Mouse (Mus musculus) T-cell, adult 2 months (primary cell): Measurements from ENCODE around the gene Ccl6.
"Not testable (repeated sequence)": the region's sequence is repeated elsewhere in the genome, so short reads cannot be mapped to it uniquely, and the experiment has no call there.

Experiments used
- DNase-seq: peaks from one replicate; pipeline ENCODE4 v3.0.0; 2022; ENCODE audit warnings: low spot score

Gene Ccl6

GRCm38 (mm10) chr11:83557074-83557473 lies 35.8 kb downstream of the Ccl6 start:
- DNase-seq: no peak

- DNase-seq: no peak
These were observed 36.7 kb downstream of the Ccl6 start for GRCm38 (mm10) chr11:83556085-83556781.

GRCm38 (mm10) chr11:83551668-83552067 lies 41.2 kb downstream of the Ccl6 start:
- DNase-seq: no peak

DNA sequence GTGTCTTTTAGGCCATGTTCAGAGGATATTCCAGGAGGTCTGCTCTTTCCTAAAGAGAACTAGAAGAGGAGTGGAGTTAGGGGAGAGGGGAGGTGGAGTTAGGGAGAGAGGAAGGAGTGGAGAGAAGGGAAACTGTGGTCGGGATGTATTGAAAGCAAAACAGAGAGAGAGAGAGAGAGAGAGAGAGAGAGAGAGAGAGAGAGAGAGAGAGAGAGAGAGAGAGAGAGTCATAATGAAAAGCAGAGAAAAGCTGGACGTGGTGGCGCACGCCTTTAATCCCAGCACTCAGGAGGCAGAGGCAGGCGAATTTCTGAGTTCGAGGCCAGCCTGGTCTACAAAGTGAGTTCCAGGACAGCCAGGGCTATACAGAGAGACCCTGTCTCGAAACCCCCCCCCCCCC lies 41.9 kb downstream of the Ccl6 start:
- not testable (repeated sequence) for DNase-seq

GRCm38 (mm10) chr11:83550186-83550632 lies 42.7 kb downstream of the Ccl6 start:
- peak; percentile 29 for DNase-seq

DNA sequence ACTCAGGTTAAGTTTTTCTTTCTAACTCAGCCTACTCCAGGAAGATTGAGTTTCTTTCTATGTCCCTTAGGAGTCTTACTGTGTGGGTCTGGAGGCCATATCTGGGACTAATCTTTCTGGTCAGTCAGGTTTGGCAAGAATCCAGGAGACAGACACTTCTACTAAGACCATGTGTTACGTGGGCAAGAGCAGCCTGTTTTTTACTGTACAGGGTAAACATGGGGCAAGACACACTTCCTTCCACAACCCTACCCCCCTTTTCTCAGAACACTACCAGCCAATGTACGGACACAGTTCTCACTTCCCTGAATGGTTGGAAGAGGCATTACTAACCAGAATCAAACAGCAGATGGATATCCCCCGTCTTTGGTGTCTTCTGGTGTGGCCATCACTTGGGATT lies 48.7 kb downstream of the Ccl6 start:
- no peak for DNase-seq

- DNase-seq: no peak
These were observed 51.5 kb downstream of the Ccl6 start for GRCm38 (mm10) chr11:83541415-83541814.

- no peak for DNase-seq
These were observed 52.0 kb downstream of the Ccl6 start for GRCm38 (mm10) chr11:83540931-83541330.

GRCm38 (mm10) chr11:83538705-83539314 lies 54.1 kb downstream of the Ccl6 start:
- no peak for DNase-seq
